Mouse (Mus musculus): ENCODE measurements around the gene Pfkp. TPM values are rescaled to one million over a fixed set of nuclear protein-coding genes. Genes with fewer than 3 reads are reported as not detected.
A peak's percentile ranks its signal among the peaks of the same experiment; 100 is the strongest.

Pfkp gene
- 10 to 100 TPM; 64.5 to 69.1 TPM for total RNA-seq (2021)

- peak; percentile 80 for DNase-seq (ENCODE audit: low spot score)
- intact Hi-C loops (cut with DNase I) = loop anchor here (2.0 kb wide), 1 partner anchor 14 kb away; no protein-coding TSS in a partner anchor
Observed at GRCm38 (mm10) chr13:6648669-6649233, at the start of gene Pfkp. TSS of gene Pfkp (minus strand) at chr13:6648777.

GRCm38 (mm10) chr13:6690607-6691006 lies 42.0 kb upstream of the Pfkp start:
- intact Hi-C loops (cut with DNase I) = no loop called here

GRCm38 (mm10) chr13:6689962-6690361 lies 41.4 kb upstream of the Pfkp start:
- DNase-seq (ENCODE audit: low spot score) = no peak
- intact Hi-C loops (cut with DNase I) = loop anchor here (5.0 kb wide), 1 partner anchor 53 kb away; no protein-coding TSS in a partner anchor

More at GRCm38 (mm10) chr13:6690607-6691006, 42.0 kb upstream of the Pfkp start:
- no peak for DNase-seq (ENCODE audit: low spot score)

GRCm38 (mm10) chr13:6688790-6689433 lies 40.3 kb upstream of the Pfkp start:
- DNase-seq (ENCODE audit: low spot score) = no peak
- intact Hi-C loops (cut with DNase I) = loop anchor here (5.0 kb wide), 1 partner anchor 52 kb away; no protein-coding TSS in a partner anchor

GRCm38 (mm10) chr13:6666887-6667286 lies 18.3 kb upstream of the Pfkp start:
- intact Hi-C loops (cut with DNase I) = no loop called here

GRCm38 (mm10) chr13:6665506-6665905 lies 16.9 kb upstream of the Pfkp start:
- DNase-seq (ENCODE audit: low spot score) = no peak
- intact Hi-C loops (cut with DNase I) = no loop called here

More at GRCm38 (mm10) chr13:6666887-6667286, 18.3 kb upstream of the Pfkp start:
- DNase-seq (ENCODE audit: low spot score) = no peak

GRCm38 (mm10) chr13:6664216-6664615 lies 15.6 kb upstream of the Pfkp start:
- no peak for DNase-seq (ENCODE audit: low spot score)
- intact Hi-C loops (cut with DNase I) = no loop called here

GRCm38 (mm10) chr13:6659314-6659713 lies 10.7 kb upstream of the Pfkp start:
- DNase-seq (ENCODE audit: low spot score) = no peak
- intact Hi-C loops (cut with DNase I) = no loop called here

- no peak for DNase-seq (ENCODE audit: low spot score)
- intact Hi-C loops (cut with DNase I) = no loop called here
Observed at GRCm38 (mm10) chr13:6657300-6657699, 8.7 kb upstream of the Pfkp start.

- no peak for DNase-seq (ENCODE audit: low spot score)
- intact Hi-C loops (cut with DNase I) = loop anchor here (2.0 kb wide), 1 partner anchor 15 kb away; no protein-coding TSS in a partner anchor
Observed at GRCm38 (mm10) chr13:6649542-6649941, 965 bp upstream of the Pfkp start.

- no peak for DNase-seq (ENCODE audit: low spot score)
- intact Hi-C loops (cut with DNase I) = loop anchor here (2.0 kb wide), 1 partner anchor 13 kb away; no protein-coding TSS in a partner anchor
Observed at GRCm38 (mm10) chr13:6647992-6648668, 447 bp downstream of the Pfkp start.

GRCm38 (mm10) chr13:6647067-6647991 lies 1.2 kb downstream of the Pfkp start:
- intact Hi-C loops (cut with DNase I) = no loop called here
- no peak for DNase-seq (ENCODE audit: low spot score)

- DNase-seq (ENCODE audit: low spot score) = no peak
- intact Hi-C loops (cut with DNase I) = no loop called here
Observed at GRCm38 (mm10) chr13:6646674-6647066, 1.9 kb downstream of the Pfkp start.

- no peak for DNase-seq (ENCODE audit: low spot score)
- intact Hi-C loops (cut with DNase I) = no loop called here
Observed at GRCm38 (mm10) chr13:6646266-6646665, 2.3 kb downstream of the Pfkp start.

- DNase-seq (ENCODE audit: low spot score) = no peak
- intact Hi-C loops (cut with DNase I) = no loop called here
Observed at GRCm38 (mm10) chr13:6643968-6644367, 4.6 kb downstream of the Pfkp start.

- no peak for DNase-seq (ENCODE audit: low spot score)
- intact Hi-C loops (cut with DNase I) = no loop called here
Observed at GRCm38 (mm10) chr13:6643026-6643425, 5.6 kb downstream of the Pfkp start.

- no peak for DNase-seq (ENCODE audit: low spot score)
- intact Hi-C loops (cut with DNase I) = no loop called here
Observed at GRCm38 (mm10) chr13:6642453-6642852, 6.1 kb downstream of the Pfkp start.

- DNase-seq (ENCODE audit: low spot score) = no peak
- intact Hi-C loops (cut with DNase I) = no loop called here
Observed at GRCm38 (mm10) chr13:6641497-6641896, 7.1 kb downstream of the Pfkp start.

- intact Hi-C loops (cut with DNase I) = loop anchor here (5.0 kb wide), 1 partner anchor 48 kb away; no protein-coding TSS in a partner anchor
- no peak for DNase-seq (ENCODE audit: low spot score)
Observed at GRCm38 (mm10) chr13:6639507-6640030, 9.0 kb downstream of the Pfkp start.

Measured in heart, postnatal 25 days (tissue).